Mouse (Mus musculus): ENCODE data around the gene Il21r.

DNA sequence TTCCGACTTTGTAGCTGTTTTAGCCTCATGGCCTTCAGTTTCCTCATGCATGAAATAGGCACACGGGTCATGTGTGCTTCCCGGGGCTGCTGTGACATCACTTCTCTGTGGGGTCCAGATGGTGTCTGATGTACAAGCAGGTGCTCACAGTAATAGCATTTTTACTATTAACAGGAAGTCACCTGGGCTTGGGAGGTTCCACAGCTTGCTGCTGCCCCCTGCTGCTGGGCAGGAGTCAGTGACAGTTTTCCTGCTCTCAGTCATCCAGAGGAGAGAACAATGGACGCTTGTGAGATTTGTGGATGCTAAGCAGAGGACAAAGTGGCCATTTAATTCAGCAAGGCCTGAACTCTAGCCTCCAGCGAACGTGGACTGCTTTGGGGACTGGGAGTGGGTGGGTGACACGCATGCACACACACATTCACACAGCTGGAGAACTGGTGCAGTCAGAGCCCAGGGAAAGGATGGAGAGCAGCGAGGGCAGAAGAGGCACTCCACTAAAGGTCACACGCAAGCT, 35.7 kb downstream of the Il21r start:
- TF ChIP-seq POLR2A (IDR thresholded peaks at IDR 0.05; ENCODE audit: insufficient read depth, low read depth, low read length) (no peak), CTCF (IDR thresholded peaks at IDR 0.05; ENCODE audit: insufficient read depth, low read depth, low read length) (peak; percentile 72)
